Mouse (Mus musculus) embryonic facial prominence, embryonic 11.5 days (tissue): ENCODE data around the gene Gmip. TPM values are rescaled to one million over a fixed set of nuclear protein-coding genes. Genes with fewer than 3 reads are reported as not detected.

Experiments used
- ATAC-seq: fragments of 200-750 bp; cut with Nextera tagmentation; replicated peaks from 2 replicates; pipeline ENCODE4 v1.8.0; 2017; ENCODE audit warnings: low read depth; ENCODE audit not compliant: insufficient number of reproducible peaks, low FRiP score, low TSS enrichment
- DNase-seq: peaks from one replicate; pipeline ENCODE4 v3.0.0-alpha.2; 2015; ENCODE audit warnings: low spot score
- H3K27ac ChIP-seq: fragments of 300-500 bp; sonication (generic); replicated peaks from 2 replicates; pipeline ENCODE4 v1.5.1; 2014; ENCODE audit warnings: mild to moderate bottlenecking, low read depth, low read length, control low read depth
- H3K27me3 ChIP-seq: fragments of 300-500 bp; sonication (generic); 2 replicates; pipeline ENCODE4 v1.6.1; 2014; ENCODE audit warnings: mild to moderate bottlenecking, low read length, moderate library complexity, mixed read lengths; ENCODE audit not compliant: control insufficient read depth, insufficient read depth
- H3K36me3 ChIP-seq: fragments of 300-500 bp; sonication (generic); replicated peaks from 2 replicates; pipeline ENCODE4 v1.6.1; 2014; ENCODE audit warnings: low read depth, mild to moderate bottlenecking, low read length, moderate library complexity, mixed read lengths; ENCODE audit not compliant: control insufficient read depth, insufficient read depth
- H3K4me1 ChIP-seq: fragments of 300-500 bp; sonication (generic); 2 replicates; pipeline ENCODE4 v1.6.1; 2014; ENCODE audit warnings: low read length, mixed read lengths; ENCODE audit not compliant: control insufficient read depth, insufficient read depth
- H3K4me2 ChIP-seq: fragments of 300-500 bp; sonication (generic); 2 replicates; pipeline ENCODE4 v1.6.1; 2014; ENCODE audit warnings: low read depth, mild to moderate bottlenecking, control low read depth, low read length, moderate library complexity
- H3K4me3 ChIP-seq: fragments of 300-500 bp; sonication (generic); 2 replicates; pipeline ENCODE4 v1.5.1; 2014; ENCODE audit warnings: low read depth, low read length, control low read depth
- H3K9ac ChIP-seq: fragments of 300-500 bp; sonication (generic); replicated peaks from 2 replicates; pipeline ENCODE4 v1.6.1; 2014; ENCODE audit warnings: mild to moderate bottlenecking, control low read depth, low read length
- H3K9me3 ChIP-seq: fragments of 300-500 bp; sonication (generic); replicated peaks from 2 replicates; pipeline ENCODE4 v1.6.1; 2016; ENCODE audit warnings: mild to moderate bottlenecking, low read length, inconsistent platforms, mixed read lengths; ENCODE audit not compliant: control insufficient read depth
- WGBS: fragments of 180-500 bp; shearing (Covaris S2); extraction: QIAGEN DNeasy Blood & Tissue Kit; methylation state at CpG from one replicate; pipeline ENCODE4 v1.1.7; 2014; 5-methylcytosine and 5-hydroxymethylcytosine counted together
- polyA plus RNA-seq: library from polyadenylated mRNA; unstranded; fragments of >200 nt; fragmentation: Nextera tagmentation; extraction: Ambion mirVana; gene quantifications from 2 replicates; pipeline ENCODE4 v1.2.1, GENCODE M21; 2014

The Gmip gene
- polyA plus RNA-seq, 1 experiment from 2014 or later = 4.4 TPM

GRCm38 (mm10) chr8:69796721-69797345 lies 11.6 kb upstream of the Gmip start:
- 92% methylated on average over 16 of the region's 16 CpGs for WGBS
- DNase-seq (no peak), ATAC-seq (no peak)
- Histone ChIP-seq H3K36me3 (peaks cover 33% of the 10 kb centered on the region), H3K9ac (no peak overlapping the region), H3K4me3 (no peak overlapping the region), H3K9me3 (no peaks in the 10 kb centered on the region), H3K27me3 (no peaks in the 10 kb centered on the region), H3K4me1 (no peaks in the 10 kb centered on the region), H3K4me2 (no peak overlapping the region), H3K27ac (no peak overlapping the region)

DNA sequence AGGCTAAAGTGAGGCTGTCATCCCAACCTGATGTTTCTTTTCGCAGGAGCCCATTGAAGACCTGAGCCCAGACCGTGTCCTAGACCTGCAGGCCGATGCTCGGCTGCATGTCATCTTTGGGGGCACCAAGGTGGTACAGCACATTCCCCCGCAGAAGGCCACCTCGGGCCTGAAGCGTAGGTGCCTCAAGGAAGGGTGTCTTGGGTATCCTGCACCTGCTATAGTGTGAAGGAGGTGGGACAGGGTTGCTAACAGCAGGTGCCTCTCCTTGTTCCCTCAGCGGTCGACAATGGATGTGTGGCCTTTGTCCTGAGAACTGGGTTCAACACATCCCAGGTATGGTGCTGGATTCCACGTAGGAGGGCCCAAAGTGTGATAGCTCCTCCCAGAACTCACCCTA lies 10.8 kb upstream of the Gmip start:
- H3K27me3 ChIP-seq = no peaks in the 10 kb centered on the region
- no peak overlapping the region for H3K4me2 ChIP-seq
- 93% methylated on average over 10 of the region's 10 CpGs for WGBS
- ATAC-seq (no peak), DNase-seq (no peak)
- H3K4me1 ChIP-seq = no peaks in the 10 kb centered on the region
- H3K4me3 ChIP-seq = no peak overlapping the region
- peaks cover 33% of the 10 kb centered on the region for H3K36me3 ChIP-seq
- H3K27ac ChIP-seq = no peak overlapping the region
- no peak overlapping the region for H3K9ac ChIP-seq
- H3K9me3 ChIP-seq = no peaks in the 10 kb centered on the region

GRCm38 (mm10) chr8:69799261-69799660 lies 9.2 kb upstream of the Gmip start:
- Histone ChIP-seq H3K27ac (no peak overlapping the region), H3K9ac (no peak overlapping the region), H3K9me3 (no peaks in the 10 kb centered on the region), H3K36me3 (peaks cover 44% of the 10 kb centered on the region), H3K4me2 (no peak overlapping the region), H3K27me3 (no peaks in the 10 kb centered on the region), H3K4me3 (no peak overlapping the region), H3K4me1 (no peaks in the 10 kb centered on the region)
- DNase-seq = no peak
- WGBS = 85% methylated on average over 8 of the region's 8 CpGs
- ATAC-seq = no peak

DNA sequence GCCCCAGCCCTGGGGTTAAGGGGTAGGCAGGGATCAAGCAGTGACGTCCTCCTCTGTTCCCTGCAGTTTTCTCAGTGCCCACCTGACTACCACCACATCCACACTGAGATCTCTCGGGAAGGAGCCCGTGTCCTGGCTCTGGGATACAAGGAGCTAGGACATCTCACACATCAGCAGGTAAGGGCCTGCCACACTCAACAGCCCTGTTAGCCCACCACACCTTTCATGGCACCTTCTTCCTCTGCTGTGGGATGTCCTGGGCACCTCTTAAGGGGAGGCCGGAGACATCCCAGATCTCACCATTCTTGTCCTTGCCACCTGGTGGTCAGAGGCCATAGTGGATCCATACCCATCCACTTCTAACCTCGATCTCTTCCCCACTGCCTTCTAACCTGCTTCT lies 8.5 kb upstream of the Gmip start:
- peaks cover 44% of the 10 kb centered on the region for H3K36me3 ChIP-seq
- no peak overlapping the region for H3K9ac ChIP-seq
- no peak overlapping the region for H3K4me3 ChIP-seq
- no peak overlapping the region for H3K4me2 ChIP-seq
- H3K9me3 ChIP-seq = no peaks in the 10 kb centered on the region
- WGBS = 90% methylated on average over 5 of the region's 5 CpGs
- DNase-seq (no peak), ATAC-seq (no peak)
- H3K27me3 ChIP-seq = no peaks in the 10 kb centered on the region
- no peaks in the 10 kb centered on the region for H3K4me1 ChIP-seq
- H3K27ac ChIP-seq = no peak overlapping the region

DNA sequence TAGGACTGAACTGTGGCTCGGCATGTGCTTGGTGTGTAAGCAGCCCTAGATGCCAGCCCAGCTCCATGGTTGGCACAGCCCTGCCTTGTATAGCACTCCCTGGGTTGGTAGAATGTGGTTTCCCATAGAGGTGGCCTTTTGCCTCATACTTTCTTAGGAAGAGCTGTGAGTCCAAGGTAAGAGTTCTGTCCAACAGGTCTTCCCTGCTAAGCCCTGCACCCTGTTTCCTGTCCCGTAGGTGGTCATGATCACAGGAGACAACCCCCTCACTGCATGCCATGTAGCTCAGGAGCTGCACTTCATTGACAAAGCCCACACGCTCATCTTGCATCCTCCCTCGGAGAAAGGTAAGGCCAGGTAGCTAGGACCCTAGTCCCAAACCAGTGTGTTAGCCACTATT lies 6.7 kb upstream of the Gmip start:
- Histone ChIP-seq H3K27ac (no peak overlapping the region), H3K9ac (no peak overlapping the region), H3K4me3 (no peak overlapping the region), H3K27me3 (no peaks in the 10 kb centered on the region), H3K4me2 (no peak overlapping the region), H3K4me1 (no peaks in the 10 kb centered on the region), H3K9me3 (no peaks in the 10 kb centered on the region), H3K36me3 (peaks cover 39% of the 10 kb centered on the region)
- DNase-seq = no peak
- no peak for ATAC-seq
- 91% methylated on average over 4 of the region's 4 CpGs for WGBS

DNA sequence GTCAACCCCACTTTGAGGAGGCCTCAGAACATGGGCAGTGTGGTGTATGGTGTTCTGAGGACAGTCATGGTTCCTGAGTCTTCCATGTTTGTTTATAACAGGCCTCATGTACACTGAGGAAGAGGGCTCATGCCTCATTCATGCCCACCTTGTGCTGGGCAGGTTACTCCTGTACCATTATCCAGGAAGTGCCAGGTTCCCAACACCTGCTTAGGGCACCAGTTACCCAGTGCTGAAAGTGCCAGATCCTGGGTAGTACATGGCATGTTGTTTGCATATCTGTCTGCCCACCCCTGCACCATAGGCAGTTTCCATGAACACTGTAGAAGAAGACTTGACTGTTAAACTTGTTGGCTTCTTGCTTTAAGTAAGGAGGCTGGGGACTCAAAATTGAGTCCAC lies 6.3 kb upstream of the Gmip start:
- DNase-seq = no peak
- H3K36me3 ChIP-seq = peaks cover 37% of the 10 kb centered on the region

DNA sequence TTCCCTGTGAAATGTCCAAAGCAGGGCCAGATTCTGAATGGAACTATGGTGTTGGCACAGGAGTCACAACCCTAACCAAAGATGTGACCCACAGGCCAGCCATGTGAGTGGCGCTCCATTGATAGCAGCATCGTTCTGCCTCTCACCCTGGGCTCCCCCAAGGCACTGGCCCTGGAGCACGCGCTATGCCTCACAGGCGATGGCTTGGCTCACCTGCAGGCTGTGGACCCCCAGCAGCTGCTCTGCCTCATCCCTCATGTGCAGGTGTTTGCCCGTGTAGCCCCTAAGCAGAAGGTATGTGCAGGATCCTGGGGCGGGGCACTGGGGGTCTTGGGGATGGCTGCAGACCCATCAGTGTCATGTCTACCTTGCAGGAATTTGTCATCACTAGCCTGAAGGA lies 5.1 kb upstream of the Gmip start:
- H3K9me3 ChIP-seq = no peaks in the 10 kb centered on the region
- no peak overlapping the region for H3K27ac ChIP-seq
- H3K27me3 ChIP-seq = no peaks in the 10 kb centered on the region
- peaks cover 32% of the 10 kb centered on the region for H3K36me3 ChIP-seq
- H3K4me1 ChIP-seq = no peaks in the 10 kb centered on the region
- H3K9ac ChIP-seq = no peak overlapping the region
- no peak for DNase-seq
- no peak overlapping the region for H3K4me3 ChIP-seq
- 94% methylated on average over 7 of the region's 7 CpGs for WGBS
- no peak overlapping the region for H3K4me2 ChIP-seq
- ATAC-seq = no peak

More for the DNA sequence above, 6.3 kb upstream of the Gmip start:
- Histone ChIP-seq H3K4me3 (no peak overlapping the region), H3K4me1 (no peaks in the 10 kb centered on the region), H3K9ac (no peak overlapping the region), H3K4me2 (no peak overlapping the region), H3K27me3 (no peaks in the 10 kb centered on the region), H3K9me3 (no peaks in the 10 kb centered on the region), H3K27ac (no peak overlapping the region)
- ATAC-seq = no peak

GRCm38 (mm10) chr8:69804537-69804936 lies 3.9 kb upstream of the Gmip start:
- ATAC-seq (no peak), DNase-seq (no peak)
- Histone ChIP-seq H3K4me3 (no peak overlapping the region), H3K27ac (no peak overlapping the region), H3K9ac (no peak overlapping the region), H3K4me1 (peaks cover 2% of the 10 kb centered on the region; the same call in 1 of the 2 replicates), H3K36me3 (peaks cover 27% of the 10 kb centered on the region), H3K27me3 (no peaks in the 10 kb centered on the region), H3K9me3 (no peaks in the 10 kb centered on the region), H3K4me2 (no peak overlapping the region)
- 94% methylated on average over 6 of the region's 6 CpGs for WGBS
